Mouse (Mus musculus) ovary, adult 2 months (tissue): ENCODE data around the gene Sox5. TPM values are rescaled to one million over a fixed set of nuclear protein-coding genes. Genes with fewer than 3 reads are reported as not detected.

Experiments used
- polyA plus RNA-seq: library from polyadenylated mRNA; depleted of rRNA; stranded (reverse); fragments of >200 nt; gene quantifications from 2 replicates; pipeline ENCODE4 v1.2.3, GENCODE M21; 2012; rRNA removed

Gene Sox5
- polyA plus RNA-seq, result 13.2 and 14.5 TPM in 2 replicates

GRCm38 (mm10) chr6:144781431-144782030 is at the start of gene Sox5:
Gene Sox5, minus strand, starts transcription at chr6:144781977.

